Mouse (Mus musculus): Measurements from ENCODE around the gene Rpl13.

Gene Rpl13

GRCm38 (mm10) chr8:123150737-123151171 lies 48.6 kb downstream of the Rpl13 start:
- no peak for DNase-seq (ENCODE audit: low spot score in 2 of 2)

All from frontal cortex, postnatal 14 days (tissue).